Mouse (Mus musculus) brain, embryonic 14.5 days (tissue): ENCODE data around the gene Npy4r.

Experiments
- CTCF ChIP-seq: fragments of 200-500 bp; IDR thresholded peaks from 2 replicates; pipeline ENCODE4 v1.5.1; 2012; ENCODE audit warnings: inconsistent platforms, mild to moderate bottlenecking, moderate library complexity, borderline replicate concordance; ENCODE audit not compliant: insufficient read depth, insufficient read length; ENCODE audit errors: extremely low read depth
- POLR2A ChIP-seq: fragments of 200-500 bp; IDR thresholded peaks from 2 replicates; pipeline ENCODE4 v1.6.1; 2012; ENCODE audit warnings: mild to moderate bottlenecking, inconsistent platforms, borderline replicate concordance; ENCODE audit not compliant: poor library complexity, insufficient read depth, insufficient read length, severe bottlenecking; ENCODE audit errors: extremely low read depth

GRCm38 (mm10) chr14:34152342-34152741, at the start of gene Npy4r:
- no peak for TF ChIP-seq CTCF
- TF ChIP-seq POLR2A: no peak
